Mouse (Mus musculus): Measurements from ENCODE around the gene Slc9a5.

DNA sequence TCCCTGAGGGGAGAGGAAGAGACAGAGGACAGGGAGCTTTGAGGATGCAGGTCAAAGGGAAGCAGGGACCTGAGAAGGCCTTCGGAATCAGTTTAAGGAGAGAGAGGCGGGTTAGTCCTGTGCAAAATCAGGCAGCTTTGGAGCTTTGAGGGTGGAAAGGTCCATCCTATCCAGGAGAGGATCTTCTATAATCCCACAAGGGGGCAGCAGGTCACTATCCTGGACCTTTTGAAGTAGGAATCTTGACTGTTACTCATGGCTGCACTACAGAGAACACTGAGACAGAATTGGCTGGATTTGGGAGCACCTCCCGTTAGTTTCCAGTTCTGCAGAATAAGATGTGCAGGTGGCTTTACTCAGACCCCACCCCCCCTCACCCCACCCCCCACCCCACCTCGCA, 11.0 kb downstream of the Slc9a5 start:
- TF ChIP-seq GATA1 (IDR thresholded peaks at IDR 0.05; ENCODE audit: low read length) (no peak), TAL1 (IDR thresholded peaks at IDR 0.05; ENCODE audit: low read length) (no peak)

Data from erythroblast, embryonic 14.5 days (primary cell).